Mouse (Mus musculus) limb, embryonic 14.5 days (tissue): ENCODE measurements around the gene Foxn3. TPM values are rescaled to one million over a fixed set of nuclear protein-coding genes. Genes with fewer than 3 reads are reported as not detected.

Experiments
- ATAC-seq: fragments of 200-750 bp; cut with Nextera tagmentation; 2 replicates; pipeline ENCODE4 v1.8.0; 2017; ENCODE audit warnings: low read depth, moderate number of reproducible peaks, moderate TSS enrichment; ENCODE audit not compliant: low FRiP score
- DNase-seq: peaks from one replicate; pipeline ENCODE4 v3.0.0-alpha.2; 2015; ENCODE audit warnings: low spot score
- H3K27ac ChIP-seq: fragments of 300-500 bp; sonication (generic); replicated peaks from 2 replicates; pipeline ENCODE4 v1.5.1; 2014; ENCODE audit warnings: low read depth, mild to moderate bottlenecking, low read length, moderate library complexity, mixed read lengths
- H3K27me3 ChIP-seq: fragments of 300-500 bp; sonication (generic); 2 replicates; pipeline ENCODE4 v1.6.1; 2014; ENCODE audit warnings: low read length, mixed read lengths; ENCODE audit not compliant: control insufficient read depth, insufficient read depth
- H3K36me3 ChIP-seq: fragments of 300-500 bp; sonication (generic); 2 replicates; pipeline ENCODE4 v1.6.1; 2014; ENCODE audit warnings: mild to moderate bottlenecking, low read length, moderate library complexity, mixed read lengths; ENCODE audit not compliant: control insufficient read depth, insufficient read depth
- H3K4me1 ChIP-seq: fragments of 300-500 bp; sonication (generic); 2 replicates; pipeline ENCODE4 v1.6.1; 2014; ENCODE audit warnings: antibody characterized with exemption, low read length, mixed read lengths; ENCODE audit not compliant: control insufficient read depth, insufficient read depth
- H3K4me2 ChIP-seq: fragments of 300-500 bp; sonication (generic); replicated peaks from 2 replicates; pipeline ENCODE4 v1.6.1; 2014; ENCODE audit warnings: low read depth, mild to moderate bottlenecking, low read length, moderate library complexity; ENCODE audit not compliant: severe bottlenecking
- H3K4me3 ChIP-seq: fragments of 300-500 bp; sonication (generic); replicated peaks from 2 replicates; pipeline ENCODE4 v1.5.1; 2014; ENCODE audit warnings: low read length
- H3K9ac ChIP-seq: fragments of 300-500 bp; sonication (generic); 2 replicates; pipeline ENCODE4 v1.6.1; 2014; ENCODE audit warnings: mild to moderate bottlenecking, low read depth, low read length, moderate library complexity; ENCODE audit not compliant: severe bottlenecking
- H3K9me3 ChIP-seq: fragments of 300-500 bp; sonication (generic); 2 replicates; pipeline ENCODE4 v1.6.1; 2016; ENCODE audit warnings: low read length; ENCODE audit not compliant: control insufficient read depth
- POLR2A ChIP-seq: fragments of 200-500 bp; IDR thresholded peaks from 2 replicates; pipeline ENCODE4 v1.8.0; 2012; ENCODE audit warnings: inconsistent platforms, mild to moderate bottlenecking, moderate library complexity, borderline replicate concordance; ENCODE audit not compliant: insufficient read depth, insufficient read length; ENCODE audit errors: extremely low read depth
- WGBS: fragments of 180-500 bp; shearing (Covaris S2); extraction: QIAGEN DNeasy Blood & Tissue Kit; methylation state at CpG from one replicate; pipeline ENCODE4 v1.1.7; 2014; 5-methylcytosine and 5-hydroxymethylcytosine counted together
- polyA plus RNA-seq, 2 experiments: library from polyadenylated mRNA; depleted of rRNA in 1 of 2; stranded (reverse) in 1 of 2; unstranded in 1 of 2; fragments of >200 nt; fragmentation: Nextera tagmentation in 1 of 2; extraction: Ambion mirVana in 1 of 2; gene quantifications; 2 replicates each; pipeline versions ENCODE4 v1.2.1 to v1.2.3; 2012 to 2014

The Foxn3 gene
- polyA plus RNA-seq, 2 experiments = 27.6 to 118 TPM

DNA sequence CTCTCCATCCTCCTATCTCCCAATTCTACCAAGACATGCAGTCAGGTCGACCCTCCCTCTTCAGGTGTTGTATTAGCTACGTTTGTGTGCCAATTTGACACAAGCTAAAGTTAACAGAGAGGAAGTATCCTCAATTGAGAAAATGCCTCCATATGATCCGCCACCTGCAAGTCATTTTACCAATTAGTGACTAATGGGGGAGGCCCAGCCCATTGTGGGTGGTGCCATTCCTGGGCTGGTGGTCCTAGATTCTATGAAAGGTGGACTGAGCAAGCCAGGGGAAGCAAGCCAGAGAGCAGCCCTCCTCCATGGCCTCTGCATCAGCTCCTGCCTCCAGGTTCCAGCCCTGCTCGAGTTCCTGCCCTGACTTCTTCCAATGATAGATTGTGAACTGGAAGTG, 158.0 kb downstream of the Foxn3 start:
- no peak overlapping the region for H3K9ac ChIP-seq
- no peak overlapping the region for H3K27ac ChIP-seq
- no peak for DNase-seq
- no peak overlapping the region for H3K4me2 ChIP-seq
- H3K4me3 ChIP-seq = no peak overlapping the region
- 46% methylated on average over 4 of the region's 4 CpGs for WGBS
- no peaks in the 10 kb centered on the region for H3K27me3 ChIP-seq
- no peaks in the 10 kb centered on the region for H3K36me3 ChIP-seq
- ATAC-seq = no peak
- peaks cover 3% of the 10 kb centered on the region; the same call in 1 of the 2 replicates for H3K9me3 ChIP-seq
- no peak for TF ChIP-seq POLR2A
- H3K4me1 ChIP-seq = peaks cover 9% of the 10 kb centered on the region

GRCm38 (mm10) chr12:99403004-99403403, 160.4 kb downstream of the Foxn3 start:
- 95% methylated on average over 5 of the region's 5 CpGs for WGBS

DNA sequence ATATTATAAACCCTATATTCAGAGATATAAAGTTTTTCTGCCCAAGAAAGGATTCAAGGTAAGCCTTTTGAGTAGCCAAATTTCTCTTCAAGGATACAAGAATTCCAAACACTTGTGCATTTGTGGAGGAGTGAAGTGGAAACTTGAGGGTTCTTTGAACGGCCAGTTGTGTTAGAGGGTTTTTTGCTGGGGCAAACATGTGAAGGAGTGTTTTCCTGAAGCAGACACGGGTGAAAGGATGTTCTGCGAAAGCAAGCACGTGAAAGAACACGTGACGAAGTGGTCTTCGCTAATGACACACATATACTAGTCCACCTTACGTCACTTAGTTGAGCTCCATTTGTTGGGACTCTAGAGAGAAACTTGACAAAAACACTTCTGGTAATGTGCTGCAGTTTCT, 162.5 kb downstream of the Foxn3 start:
- DNase-seq (no peak), ATAC-seq (no peak)
- Histone ChIP-seq H3K27ac (no peak overlapping the region), H3K4me1 (no peaks in the 10 kb centered on the region), H3K4me3 (no peak overlapping the region), H3K36me3 (no peaks in the 10 kb centered on the region), H3K9me3 (peaks cover 3% of the 10 kb centered on the region; the same call in 1 of the 2 replicates), H3K9ac (no peak overlapping the region), H3K27me3 (no peaks in the 10 kb centered on the region), H3K4me2 (no peak overlapping the region)
- no peak for TF ChIP-seq POLR2A
- WGBS = 96% methylated on average over 8 of the region's 8 CpGs

More at GRCm38 (mm10) chr12:99403004-99403403, 160.4 kb downstream of the Foxn3 start:
- H3K9me3 ChIP-seq = peaks cover 3% of the 10 kb centered on the region; the same call in 1 of the 2 replicates
- no peak overlapping the region for H3K27ac ChIP-seq
- no peak overlapping the region for H3K4me2 ChIP-seq
- no peak for DNase-seq
- no peak for ATAC-seq
- no peak overlapping the region for H3K9ac ChIP-seq
- no peak overlapping the region for H3K4me3 ChIP-seq
- H3K36me3 ChIP-seq = no peaks in the 10 kb centered on the region
- no peak for TF ChIP-seq POLR2A
- H3K4me1 ChIP-seq = peaks cover 9% of the 10 kb centered on the region
- no peaks in the 10 kb centered on the region for H3K27me3 ChIP-seq

DNA sequence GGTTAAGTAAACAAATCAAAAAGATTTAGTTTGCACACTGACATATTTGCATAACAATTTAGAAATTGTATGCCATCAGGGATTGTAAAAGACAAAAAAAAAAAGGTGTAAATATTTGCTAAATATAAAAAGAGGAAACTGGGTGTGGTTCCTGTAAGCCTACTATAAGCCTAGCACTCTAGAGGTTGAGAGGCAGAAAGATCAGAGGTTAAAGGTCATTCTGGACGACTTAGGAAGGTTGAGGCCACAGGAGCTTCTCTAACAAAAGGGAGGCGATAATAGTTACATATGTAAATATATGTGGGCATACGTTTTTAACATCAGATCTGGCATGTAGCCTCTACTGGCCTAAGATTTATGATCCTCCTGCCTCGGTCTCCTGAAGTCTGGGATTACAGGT, 163.8 kb downstream of the Foxn3 start:
- no peak for ATAC-seq
- Histone ChIP-seq H3K9ac (no peak overlapping the region), H3K4me1 (no peaks in the 10 kb centered on the region), H3K4me3 (no peak overlapping the region), H3K36me3 (no peaks in the 10 kb centered on the region), H3K27ac (no peak overlapping the region), H3K4me2 (no peak overlapping the region), H3K27me3 (no peaks in the 10 kb centered on the region), H3K9me3 (peaks cover 3% of the 10 kb centered on the region; the same call in 1 of the 2 replicates)
- no peak for TF ChIP-seq POLR2A
- whole genome bisulfite sequencing = 74% methylated on average over 4 of the region's 4 CpGs
- no peak for DNase-seq

DNA sequence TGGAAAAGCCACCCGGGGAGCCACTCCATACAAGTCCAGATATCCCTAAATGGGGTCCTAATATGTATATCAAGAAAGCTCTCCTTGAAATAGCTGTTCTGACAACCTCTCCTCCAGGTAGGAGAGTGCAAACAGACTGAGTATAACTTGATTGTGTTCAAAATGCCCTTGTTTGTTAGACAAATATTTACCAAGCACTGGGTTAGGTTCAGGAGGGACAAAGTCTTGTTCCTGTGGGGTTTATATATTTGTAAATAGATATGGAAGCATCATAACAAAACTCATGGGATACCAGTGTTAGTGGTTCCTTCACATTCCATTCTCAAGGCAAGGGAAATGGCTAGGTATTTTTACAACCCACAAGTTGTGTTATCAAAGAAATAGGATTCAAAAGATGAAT, 166.9 kb downstream of the Foxn3 start:
- Histone ChIP-seq H3K4me2 (no peak overlapping the region), H3K4me3 (no peak overlapping the region), H3K9me3 (no peaks in the 10 kb centered on the region), H3K27me3 (no peaks in the 10 kb centered on the region), H3K36me3 (no peaks in the 10 kb centered on the region), H3K9ac (no peak overlapping the region), H3K4me1 (peaks cover under 1% of the 10 kb centered on the region; the same call in 1 of the 2 replicates), H3K27ac (no peak overlapping the region)
- WGBS = 94% methylated on average over 1 of the region's 1 CpGs
- ATAC-seq = no peak
- DNase-seq = no peak
- TF ChIP-seq POLR2A = no peak

GRCm38 (mm10) chr12:99395082-99395481, 168.3 kb downstream of the Foxn3 start:
- Histone ChIP-seq H3K4me3 (no peak overlapping the region), H3K4me2 (no peak overlapping the region), H3K4me1 (peaks cover 5% of the 10 kb centered on the region), H3K9ac (no peak overlapping the region), H3K9me3 (no peaks in the 10 kb centered on the region), H3K36me3 (no peaks in the 10 kb centered on the region), H3K27me3 (no peaks in the 10 kb centered on the region), H3K27ac (no peak overlapping the region)
- DNase-seq = no peak
- 56% methylated on average over 3 of the region's 3 CpGs for WGBS
- no peak for TF ChIP-seq POLR2A
- no peak for ATAC-seq
